Mouse (Mus musculus): ENCODE data around the gene Polh. TPM values are rescaled to one million over a fixed set of nuclear protein-coding genes. Genes with fewer than 3 reads are reported as not detected.

The Polh gene
- polyA plus RNA-seq, 1 experiment from 2014 or later: 10.3 TPM

DNA sequence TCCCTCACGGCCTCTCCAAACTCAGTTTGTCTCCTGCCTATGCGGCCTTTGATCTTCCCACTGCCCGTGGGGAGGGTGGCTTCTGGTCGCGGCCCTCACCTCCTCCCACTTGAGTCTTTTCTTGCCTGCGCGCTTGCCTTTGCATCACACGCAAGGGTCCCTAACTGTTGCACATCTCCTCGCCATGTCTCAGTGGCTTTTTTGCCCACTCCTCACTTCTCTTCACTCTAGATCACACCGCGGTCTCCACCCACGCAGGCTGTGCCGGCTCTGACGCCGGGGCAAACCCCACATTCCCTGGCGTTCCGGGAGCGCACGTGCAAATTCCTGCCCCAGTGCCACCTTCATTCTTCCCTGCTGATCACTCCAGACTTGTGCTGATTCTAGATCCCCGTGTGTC, 633 bp upstream of the Polh start:
- Histone ChIP-seq H3K9me3 (ENCODE audit: control insufficient read depth, low read length) (no peaks in the 10 kb centered on the region), H3K4me3 (ENCODE audit: low read depth, low read length) (peak overlapping the region; percentile 59), H3K4me2 (ENCODE audit: low read depth, severe bottlenecking) (peak overlapping the region; percentile 71), H3K9ac (ENCODE audit: low read length) (peak overlapping the region; percentile 76), H3K36me3 (ENCODE audit: control insufficient read depth, insufficient read depth, low read length) (peaks cover 16% of the 10 kb centered on the region), H3K27me3 (ENCODE audit: control insufficient read depth, insufficient read depth, low read length) (no peaks in the 10 kb centered on the region), H3K27ac (replicated peaks; ENCODE audit: low read depth, low read length) (0 out of 2 replicates have a peak overlapping the region, but pooled peaks have one; percentile 2), H3K4me1 (ENCODE audit: control insufficient read depth, insufficient read depth, low read length) (peaks cover 12% of the 10 kb centered on the region)
- WGBS: under 1% methylated on average over 20 of the region's 20 CpGs
- no peak for ATAC-seq (ENCODE audit: insufficient number of reproducible peaks, low FRiP score, low TSS enrichment, low read depth)
- no peak for DNase-seq (ENCODE audit: low spot score)

DNA sequence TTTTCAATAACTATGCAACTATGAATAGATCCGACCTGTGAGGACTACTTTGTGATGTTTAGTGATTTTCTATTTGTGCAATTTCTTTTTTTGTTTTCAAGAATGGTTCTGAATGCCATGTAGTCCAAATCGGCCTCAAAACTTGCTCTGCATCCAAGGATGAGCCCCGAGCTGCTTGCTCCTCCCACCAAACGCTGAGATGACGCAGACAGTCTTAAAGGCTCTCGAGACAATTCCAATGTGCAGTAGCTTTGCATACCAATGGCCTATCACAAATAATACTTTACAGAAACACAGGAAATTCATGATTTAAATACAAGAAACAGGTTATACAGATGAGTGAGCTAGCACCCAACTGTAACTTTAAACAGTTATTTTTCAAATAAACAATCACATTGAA, 1.3 kb downstream of the Polh start:
- WGBS: 83% methylated on average over 6 of the region's 6 CpGs
- Histone ChIP-seq H3K36me3 (ENCODE audit: control insufficient read depth, insufficient read depth, low read length) (peaks cover 6% of the 10 kb centered on the region; the same call in 1 of the 2 replicates), H3K4me3 (ENCODE audit: low read depth, low read length) (no peak overlapping the region), H3K4me2 (ENCODE audit: low read depth, severe bottlenecking) (peak overlapping the region; percentile 71; the same call in 1 of the 2 replicates), H3K27ac (replicated peaks; ENCODE audit: low read depth, low read length) (no peak overlapping the region), H3K27me3 (ENCODE audit: control insufficient read depth, insufficient read depth, low read length) (no peaks in the 10 kb centered on the region), H3K9ac (ENCODE audit: low read length) (no peak overlapping the region), H3K9me3 (ENCODE audit: control insufficient read depth, low read length) (no peaks in the 10 kb centered on the region), H3K4me1 (ENCODE audit: control insufficient read depth, insufficient read depth, low read length) (peaks cover 12% of the 10 kb centered on the region)
- no peak for DNase-seq (ENCODE audit: low spot score)
- ATAC-seq (ENCODE audit: insufficient number of reproducible peaks, low FRiP score, low TSS enrichment, low read depth): no peak

DNA sequence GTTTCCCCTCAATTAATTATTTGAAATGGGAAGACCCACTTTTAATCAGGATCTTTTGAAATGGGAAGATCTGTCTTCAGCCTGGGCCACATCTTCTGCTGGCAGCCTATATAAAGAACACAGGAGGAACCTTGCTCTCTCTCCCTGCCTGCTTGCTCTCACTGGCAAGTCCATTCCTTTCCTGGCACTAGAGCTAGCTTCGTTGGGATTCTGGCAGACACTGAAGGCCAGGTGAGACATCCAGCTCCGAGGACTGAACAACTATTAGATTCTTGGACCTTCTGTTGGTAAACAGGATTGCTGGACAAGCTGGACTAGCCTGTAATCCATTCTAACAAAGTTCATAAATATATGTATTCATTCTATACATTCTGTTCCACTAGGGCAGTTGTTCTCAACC, 13.6 kb downstream of the Polh start:
- DNase-seq (ENCODE audit: low spot score): no peak
- H3K36me3 ChIP-seq (ENCODE audit: control insufficient read depth, insufficient read depth, low read length): peaks cover 15% of the 10 kb centered on the region; the same call in 1 of the 2 replicates
- WGBS: 94% methylated on average over 2 of the region's 2 CpGs
- ATAC-seq (ENCODE audit: insufficient number of reproducible peaks, low FRiP score, low TSS enrichment, low read depth): no peak
- H3K4me2 ChIP-seq (ENCODE audit: low read depth, severe bottlenecking): no peak overlapping the region
- no peak overlapping the region for H3K27ac ChIP-seq (replicated peaks; ENCODE audit: low read depth, low read length)
- H3K4me3 ChIP-seq (ENCODE audit: low read depth, low read length): no peak overlapping the region
- no peaks in the 10 kb centered on the region for H3K27me3 ChIP-seq (ENCODE audit: control insufficient read depth, insufficient read depth, low read length)
- H3K9me3 ChIP-seq (ENCODE audit: control insufficient read depth, low read length): no peaks in the 10 kb centered on the region
- no peak overlapping the region for H3K9ac ChIP-seq (ENCODE audit: low read length)
- H3K4me1 ChIP-seq (ENCODE audit: control insufficient read depth, insufficient read depth, low read length): no peaks in the 10 kb centered on the region

DNA sequence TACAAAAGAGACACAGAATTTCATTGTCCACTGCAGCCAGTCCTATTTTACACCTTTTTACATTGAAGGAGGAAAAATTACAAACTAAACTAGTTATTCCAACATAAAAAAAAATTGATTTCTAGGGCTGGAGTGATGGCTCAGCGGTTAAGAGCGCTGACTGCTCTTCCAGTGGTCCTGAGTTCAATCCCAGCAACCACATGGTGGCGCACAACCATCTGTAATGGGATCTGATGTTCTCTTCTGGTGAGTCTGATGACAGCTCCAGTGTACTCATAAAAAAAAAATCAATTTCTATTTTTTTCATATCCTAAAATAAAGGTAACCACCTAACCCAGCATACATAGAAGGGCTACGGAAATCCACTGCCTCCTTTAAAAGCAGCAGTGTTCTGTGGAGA, 20.2 kb downstream of the Polh start:
- no peak overlapping the region for H3K9ac ChIP-seq (ENCODE audit: low read length)
- ATAC-seq (ENCODE audit: insufficient number of reproducible peaks, low FRiP score, low TSS enrichment, low read depth): no peak
- H3K4me2 ChIP-seq (ENCODE audit: low read depth, severe bottlenecking): no peak overlapping the region
- WGBS: 90% methylated on average over 4 of the region's 4 CpGs
- no peaks in the 10 kb centered on the region for H3K9me3 ChIP-seq (ENCODE audit: control insufficient read depth, low read length)
- H3K36me3 ChIP-seq (ENCODE audit: control insufficient read depth, insufficient read depth, low read length): peaks cover 23% of the 10 kb centered on the region; the same call in 1 of the 2 replicates
- H3K4me3 ChIP-seq (ENCODE audit: low read depth, low read length): no peak overlapping the region
- H3K27ac ChIP-seq (replicated peaks; ENCODE audit: low read depth, low read length): no peak overlapping the region
- no peaks in the 10 kb centered on the region for H3K27me3 ChIP-seq (ENCODE audit: control insufficient read depth, insufficient read depth, low read length)
- H3K4me1 ChIP-seq (ENCODE audit: control insufficient read depth, insufficient read depth, low read length): no peaks in the 10 kb centered on the region
- no peak for DNase-seq (ENCODE audit: low spot score)

DNA sequence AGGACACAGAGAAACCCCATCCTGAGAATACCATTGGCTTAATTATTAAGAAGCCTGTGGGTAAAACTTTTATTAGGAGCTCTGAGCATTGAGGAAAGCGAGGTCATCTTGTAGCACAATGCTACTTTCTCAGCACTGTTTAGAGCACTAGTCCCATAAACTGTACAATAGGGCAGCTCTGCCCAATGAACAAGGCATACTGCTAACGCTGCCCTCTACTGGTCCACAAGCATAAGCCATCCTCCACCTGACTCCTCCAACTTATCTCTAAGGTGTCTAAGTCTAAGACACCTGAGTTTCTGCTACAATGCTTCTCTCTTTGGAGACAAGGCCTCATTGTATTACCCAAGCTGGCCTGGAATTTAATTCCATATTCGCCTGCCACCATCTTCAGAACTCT, 31.9 kb downstream of the Polh start:
- Histone ChIP-seq H3K36me3 (ENCODE audit: control insufficient read depth, insufficient read depth, low read length) (peaks cover 31% of the 10 kb centered on the region), H3K9me3 (ENCODE audit: control insufficient read depth, low read length) (no peaks in the 10 kb centered on the region), H3K4me1 (ENCODE audit: control insufficient read depth, insufficient read depth, low read length) (no peaks in the 10 kb centered on the region), H3K4me2 (ENCODE audit: low read depth, severe bottlenecking) (no peak overlapping the region), H3K9ac (ENCODE audit: low read length) (no peak overlapping the region), H3K27ac (replicated peaks; ENCODE audit: low read depth, low read length) (no peak overlapping the region), H3K27me3 (ENCODE audit: control insufficient read depth, insufficient read depth, low read length) (no peaks in the 10 kb centered on the region), H3K4me3 (ENCODE audit: low read depth, low read length) (no peak overlapping the region)
- ATAC-seq (ENCODE audit: insufficient number of reproducible peaks, low FRiP score, low TSS enrichment, low read depth): no peak
- WGBS: 73% methylated on average over 3 of the region's 3 CpGs
- DNase-seq (ENCODE audit: low spot score): no peak

DNA sequence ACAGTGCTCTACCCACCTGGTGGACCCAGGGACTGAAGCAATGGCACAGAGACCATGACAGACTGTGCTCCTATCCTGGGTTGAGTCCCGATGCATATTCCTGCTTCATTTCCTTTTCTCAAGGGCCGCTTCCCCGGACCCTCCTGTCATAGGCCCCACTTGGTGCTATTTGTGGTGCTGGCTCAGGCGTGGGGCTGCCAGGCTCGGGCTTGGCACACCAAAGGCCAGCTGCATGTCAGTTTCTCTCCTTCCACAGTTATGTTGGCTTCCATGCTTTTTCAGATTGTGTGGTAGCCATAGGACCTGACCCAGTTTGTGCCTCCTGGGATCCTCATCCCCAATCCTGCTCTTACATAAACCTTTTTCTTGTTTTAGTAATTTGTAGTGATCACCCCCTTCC, 33.7 kb downstream of the Polh start:
- no peaks in the 10 kb centered on the region for H3K4me1 ChIP-seq (ENCODE audit: control insufficient read depth, insufficient read depth, low read length)
- whole genome bisulfite sequencing: 93% methylated on average over 5 of the region's 5 CpGs
- no peak overlapping the region for H3K9ac ChIP-seq (ENCODE audit: low read length)
- H3K36me3 ChIP-seq (ENCODE audit: control insufficient read depth, insufficient read depth, low read length): peaks cover 40% of the 10 kb centered on the region
- H3K9me3 ChIP-seq (ENCODE audit: control insufficient read depth, low read length): no peaks in the 10 kb centered on the region
- no peak overlapping the region for H3K27ac ChIP-seq (replicated peaks; ENCODE audit: low read depth, low read length)
- H3K27me3 ChIP-seq (ENCODE audit: control insufficient read depth, insufficient read depth, low read length): no peaks in the 10 kb centered on the region
- H3K4me3 ChIP-seq (ENCODE audit: low read depth, low read length): no peak overlapping the region
- no peak overlapping the region for H3K4me2 ChIP-seq (ENCODE audit: low read depth, severe bottlenecking)
- ATAC-seq (ENCODE audit: insufficient number of reproducible peaks, low FRiP score, low TSS enrichment, low read depth) (no peak), DNase-seq (ENCODE audit: low spot score) (no peak)

- no peak overlapping the region for H3K27ac ChIP-seq (replicated peaks; ENCODE audit: low read depth, low read length)
- H3K4me2 ChIP-seq (ENCODE audit: low read depth, severe bottlenecking): no peak overlapping the region
- H3K4me3 ChIP-seq (ENCODE audit: low read depth, low read length): no peak overlapping the region
- H3K4me1 ChIP-seq (ENCODE audit: control insufficient read depth, insufficient read depth, low read length): no peaks in the 10 kb centered on the region
- WGBS: 52% methylated on average over 5 of the region's 5 CpGs
- no peak overlapping the region for H3K9ac ChIP-seq (ENCODE audit: low read length)
- H3K9me3 ChIP-seq (ENCODE audit: control insufficient read depth, low read length): no peaks in the 10 kb centered on the region
- no peak for DNase-seq (ENCODE audit: low spot score)
- H3K27me3 ChIP-seq (ENCODE audit: control insufficient read depth, insufficient read depth, low read length): no peaks in the 10 kb centered on the region
- H3K36me3 ChIP-seq (ENCODE audit: control insufficient read depth, insufficient read depth, low read length): peaks cover 40% of the 10 kb centered on the region
- ATAC-seq (ENCODE audit: insufficient number of reproducible peaks, low FRiP score, low TSS enrichment, low read depth): no peak
Measured at GRCm38 (mm10) chr17:46168318-46168717, 34.1 kb downstream of the Polh start.

DNA sequence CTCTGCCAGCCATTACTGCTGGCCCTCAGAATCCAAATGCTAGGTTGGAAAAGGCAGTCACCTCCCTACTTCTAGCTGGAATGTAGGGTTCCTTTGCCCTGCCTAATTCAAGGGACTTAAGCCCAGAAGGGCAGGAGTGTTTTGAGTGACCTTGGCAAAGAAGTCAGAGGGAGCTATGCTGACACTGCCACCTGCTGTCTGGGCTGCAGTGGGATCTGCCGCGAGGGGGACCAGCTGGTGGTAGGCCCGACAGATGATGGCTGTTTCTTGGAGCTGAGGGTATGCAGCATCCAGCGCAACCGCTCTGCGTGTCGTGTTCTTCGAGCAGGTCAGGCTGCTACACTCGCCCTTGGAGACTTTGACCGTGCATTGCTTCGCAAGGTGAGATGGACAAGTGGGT, 35.4 kb downstream of the Polh start:
- no peak for DNase-seq (ENCODE audit: low spot score)
- WGBS: 89% methylated on average over 11 of the region's 11 CpGs

GRCm38 (mm10) chr17:46166270-46166669, 36.2 kb downstream of the Polh start:
- H3K9ac ChIP-seq (ENCODE audit: low read length): no peak overlapping the region
- H3K4me2 ChIP-seq (ENCODE audit: low read depth, severe bottlenecking): no peak overlapping the region
- no peak for DNase-seq (ENCODE audit: low spot score)
- no peak for ATAC-seq (ENCODE audit: insufficient number of reproducible peaks, low FRiP score, low TSS enrichment, low read depth)
- H3K9me3 ChIP-seq (ENCODE audit: control insufficient read depth, low read length): no peaks in the 10 kb centered on the region
- H3K4me3 ChIP-seq (ENCODE audit: low read depth, low read length): no peak overlapping the region
- no peak overlapping the region for H3K27ac ChIP-seq (replicated peaks; ENCODE audit: low read depth, low read length)
- WGBS: 91% methylated on average over 5 of the region's 5 CpGs
- H3K36me3 ChIP-seq (ENCODE audit: control insufficient read depth, insufficient read depth, low read length): peaks cover 40% of the 10 kb centered on the region
- H3K4me1 ChIP-seq (ENCODE audit: control insufficient read depth, insufficient read depth, low read length): no peaks in the 10 kb centered on the region; the same call in 1 of the 2 replicates
- no peaks in the 10 kb centered on the region for H3K27me3 ChIP-seq (ENCODE audit: control insufficient read depth, insufficient read depth, low read length)

More for the DNA sequence above, 35.4 kb downstream of the Polh start:
- no peak for ATAC-seq (ENCODE audit: insufficient number of reproducible peaks, low FRiP score, low TSS enrichment, low read depth)
- H3K4me1 ChIP-seq (ENCODE audit: control insufficient read depth, insufficient read depth, low read length): no peaks in the 10 kb centered on the region; the same call in 1 of the 2 replicates
- no peak overlapping the region for H3K4me2 ChIP-seq (ENCODE audit: low read depth, severe bottlenecking)
- H3K27me3 ChIP-seq (ENCODE audit: control insufficient read depth, insufficient read depth, low read length): no peaks in the 10 kb centered on the region
- no peak overlapping the region for H3K9ac ChIP-seq (ENCODE audit: low read length)
- no peaks in the 10 kb centered on the region for H3K9me3 ChIP-seq (ENCODE audit: control insufficient read depth, low read length)
- H3K4me3 ChIP-seq (ENCODE audit: low read depth, low read length): no peak overlapping the region
- H3K36me3 ChIP-seq (ENCODE audit: control insufficient read depth, insufficient read depth, low read length): peaks cover 40% of the 10 kb centered on the region
- no peak overlapping the region for H3K27ac ChIP-seq (replicated peaks; ENCODE audit: low read depth, low read length)
